In genomic region chr1:76450539-76451214, GRCm38 (mm10) we compare ENCODE assay signal across 15 mouse cellular contexts.
DNase-seq lines count a peak whose midpoint lies in the region; ATAC-seq and TF ChIP-seq lines count a peak whose summit lies in the region.
"Had no signal": no experiment of that assay in that cellular context is flagged by ENCODE, and none has a peak within 500 bp of the region (broad histone marks: within the 10 kb centered on the region; RNA-seq: fewer than 3 reads in every experiment).

No protein-coding gene starts in this region.

- WGBS in forebrain, embryonic 14.5 days, result 64% methylated on average over 10 of the region's 10 CpGs
- WGBS in forebrain, embryonic 13.5 days, result 76% methylated on average over 10 of the region's 10 CpGs
- 41% methylated on average over 10 of the region's 10 CpGs for WGBS in lung, postnatal 0 days
- WGBS in heart, embryonic 16.5 days, result 34% methylated on average over 10 of the region's 10 CpGs

- H3K4me1 ChIP-seq in forebrain, embryonic 14.5 days (ENCODE audit: control insufficient read depth, insufficient read depth, low read length), result no peaks in the 10 kb centered on the region
- peaks cover 4% of the 10 kb centered on the region; the same call in 1 of the 2 replicates for H3K4me1 ChIP-seq in forebrain, embryonic 13.5 days
- no peaks in the 10 kb centered on the region for H3K4me1 ChIP-seq in lung, postnatal 0 days (ENCODE audit: insufficient read depth, low read depth, low read length)
- H3K4me1 ChIP-seq in heart, embryonic 16.5 days (ENCODE audit: control insufficient read depth, insufficient read depth, low read length), result no peaks in the 10 kb centered on the region
- H3K4me1 ChIP-seq: liver, embryonic 15.5 days; midbrain, embryonic 10.5 days; neural tube, embryonic 12.5 days had no signal

- H3K9ac ChIP-seq in forebrain, embryonic 14.5 days (ENCODE audit: low read length), result no peak overlapping the region
- H3K9ac ChIP-seq in forebrain, embryonic 13.5 days, result no peak overlapping the region
- H3K9ac ChIP-seq in lung, postnatal 0 days (replicated peaks; ENCODE audit: low read depth), result no peak overlapping the region
- no peak overlapping the region for H3K9ac ChIP-seq in heart, embryonic 16.5 days (ENCODE audit: low read length)
- H3K9ac ChIP-seq: hindbrain, embryonic 14.5 days; liver, embryonic 15.5 days; neural tube, embryonic 12.5 days had no signal

- TF ChIP-seq EP300 in lung, postnatal 0 days (IDR thresholded peaks at IDR 0.05), result no peak

- no peak overlapping the region for H3K4me3 ChIP-seq in forebrain, embryonic 14.5 days (ENCODE audit: low read depth, low read length)
- H3K4me3 ChIP-seq in forebrain, embryonic 13.5 days, result no peak overlapping the region
- no peak overlapping the region for H3K4me3 ChIP-seq in lung, postnatal 0 days (ENCODE audit: low read depth, low read length)
- no peak overlapping the region for H3K4me3 ChIP-seq in heart, embryonic 16.5 days (ENCODE audit: low read length)
- H3K4me3 ChIP-seq: liver, embryonic 15.5 days; midbrain, embryonic 10.5 days; neural tube, embryonic 12.5 days had no signal

- no peaks in the 10 kb centered on the region for H3K9me3 ChIP-seq in forebrain, embryonic 14.5 days (replicated peaks; ENCODE audit: control insufficient read depth, low read length)
- H3K9me3 ChIP-seq in forebrain, embryonic 13.5 days (replicated peaks), result no peaks in the 10 kb centered on the region
- no peaks in the 10 kb centered on the region for H3K9me3 ChIP-seq in lung, postnatal 0 days (ENCODE audit: low read length)
- H3K9me3 ChIP-seq in heart, embryonic 16.5 days (replicated peaks; ENCODE audit: control insufficient read depth, low read length), result no peaks in the 10 kb centered on the region
- H3K9me3 ChIP-seq: liver, embryonic 15.5 days; midbrain, embryonic 10.5 days; neural tube, embryonic 12.5 days had no signal

- TF ChIP-seq CTCF in lung, postnatal 0 days (IDR thresholded peaks at IDR 0.05), result no peak

- no peak overlapping the region for H3K27ac ChIP-seq in forebrain, embryonic 14.5 days (ENCODE audit: low read depth, low read length)
- no peak overlapping the region for H3K27ac ChIP-seq in forebrain, embryonic 13.5 days
- no peak overlapping the region for H3K27ac ChIP-seq in lung, postnatal 0 days (ENCODE audit: low read length)
- H3K27ac ChIP-seq in heart, embryonic 16.5 days (ENCODE audit: low read length), result peak overlapping the region; percentile 30
- H3K27ac ChIP-seq: hindbrain, embryonic 14.5 days; kidney, postnatal 0 days; liver, embryonic 15.5 days; midbrain, embryonic 10.5 days; neural tube, embryonic 12.5 days had no signal

- peak; percentile 40 for DNase-seq in forebrain, embryonic 14.5 days (ENCODE audit: low spot score)
- no peak for DNase-seq in lung, postnatal 0 days (ENCODE audit: low spot score)
- DNase-seq in lung, postnatal 14 days, result no peak
- peak; percentile 8 for DNase-seq in cerebellum, adult 11-12 months
- DNase-seq in B cell, adult 2 months, result no peak
- DNase-seq in embryo, embryonic 10 days (ENCODE audit: low spot score), result no peak
- DNase-seq: right cerebral cortex, postnatal 25 days had no signal

- no peak for ATAC-seq in forebrain, embryonic 14.5 days
- ATAC-seq in forebrain, embryonic 13.5 days, result no peak
- no peak for ATAC-seq in lung, postnatal 0 days
- peak; percentile 58; the same call in 1 of the 2 replicates for ATAC-seq in heart, embryonic 16.5 days (replicated peaks; ENCODE audit: extremely low read depth, insufficient read depth, low FRiP score)
- ATAC-seq: activated CD4-positive, CD25-positive, alpha-beta regulatory T cell, adult 4 months had no signal

- H3K4me2 ChIP-seq in forebrain, embryonic 14.5 days (ENCODE audit: low read length), result no peak overlapping the region
- H3K4me2 ChIP-seq in forebrain, embryonic 13.5 days, result no peak overlapping the region
- H3K4me2 ChIP-seq in lung, postnatal 0 days (replicated peaks; ENCODE audit: low read depth, low read length), result 0 out of 2 replicates have a peak overlapping the region, but pooled peaks have one; percentile 14
- H3K4me2 ChIP-seq in heart, embryonic 16.5 days (ENCODE audit: low read depth, low read length), result peak overlapping the region; percentile 41; the same call in 1 of the 2 replicates
- H3K4me2 ChIP-seq: hindbrain, embryonic 14.5 days; liver, embryonic 15.5 days; neural tube, embryonic 12.5 days had no signal

- H3K36me3 ChIP-seq in forebrain, embryonic 14.5 days (ENCODE audit: control insufficient read depth, insufficient read depth, low read length), result no peaks in the 10 kb centered on the region
- H3K36me3 ChIP-seq in forebrain, embryonic 13.5 days (ENCODE audit: poor library complexity, severe bottlenecking), result no peaks in the 10 kb centered on the region
- no peaks in the 10 kb centered on the region for H3K36me3 ChIP-seq in lung, postnatal 0 days (ENCODE audit: insufficient read depth, low read length)
- H3K36me3 ChIP-seq in heart, embryonic 16.5 days (ENCODE audit: control insufficient read depth, insufficient read depth), result no peaks in the 10 kb centered on the region
- H3K36me3 ChIP-seq: liver, embryonic 15.5 days; midbrain, embryonic 10.5 days; neural tube, embryonic 12.5 days had no signal

- no peaks in the 10 kb centered on the region for H3K27me3 ChIP-seq in forebrain, embryonic 14.5 days (replicated peaks; ENCODE audit: control insufficient read depth, insufficient read depth, low read length)
- no peaks in the 10 kb centered on the region for H3K27me3 ChIP-seq in forebrain, embryonic 13.5 days
- H3K27me3 ChIP-seq in lung, postnatal 0 days (replicated peaks; ENCODE audit: insufficient read depth, low read length), result no peaks in the 10 kb centered on the region
- no peaks in the 10 kb centered on the region for H3K27me3 ChIP-seq in heart, embryonic 16.5 days (ENCODE audit: control insufficient read depth, insufficient read depth, low read length)
- H3K27me3 ChIP-seq: liver, embryonic 15.5 days; neural tube, embryonic 12.5 days had no signal

Comparison
In these comparisons a context has a peak if more than half of its experiments do, and no peak if none do; other contexts are left out.
1. DNase-seq: peak in forebrain, embryonic 14.5 days (single experiment) and cerebellum, adult 11-12 months (single experiment); none in lung, postnatal 0 days (single experiment), lung, postnatal 14 days (single experiment), B cell, adult 2 months (0 of 2) and embryo, embryonic 10 days (single experiment).
2. H3K4me2 ChIP-seq: peak in lung, postnatal 0 days (single experiment) and heart, embryonic 16.5 days (single experiment); none in forebrain, embryonic 14.5 days (single experiment) and forebrain, embryonic 13.5 days (single experiment).